ENCODE assay signal across 8 mouse cellular contexts in genomic region chr7:34571295-34571694, GRCm38 (mm10).
DNase-seq lines count a peak whose midpoint lies in the region; ATAC-seq and TF ChIP-seq lines count a peak whose summit lies in the region.
"Had no signal": no experiment of that assay in that cellular context is flagged by ENCODE, and none has a peak within 500 bp of the region (broad histone marks: within the 10 kb centered on the region; RNA-seq: fewer than 3 reads in every experiment).

No protein-coding gene starts in this region.

- H3K4me3 ChIP-seq in midbrain, postnatal 0 days (ENCODE audit: low read depth, low read length) = no peak overlapping the region

- no peak overlapping the region for H3K4me2 ChIP-seq in midbrain, postnatal 0 days (ENCODE audit: low read depth, low read length, poor library complexity, severe bottlenecking)

- peaks cover 10% of the 10 kb centered on the region for H3K4me1 ChIP-seq in midbrain, postnatal 0 days (ENCODE audit: insufficient read depth, low read length)

- WGBS in midbrain, postnatal 0 days = 37% methylated on average over 10 of the region's 10 CpGs

- no peak overlapping the region for H3K27ac ChIP-seq in midbrain, postnatal 0 days (ENCODE audit: low read depth, low read length)
- H3K27ac ChIP-seq: macrophage had no signal

- H3K9ac ChIP-seq in midbrain, postnatal 0 days (replicated peaks; ENCODE audit: low read length, poor library complexity, severe bottlenecking) = no peak overlapping the region

- intact Hi-C loops in heart, postnatal 14 days (cut with DNase I) = loop anchor here (5.0 kb wide), 1 partner anchor 86 kb away; the partner anchor contains the start of gene Kctd15
- intact Hi-C loops in left cerebral cortex, postnatal 36 days (cut with DNase I) = no loop called here

- no peaks in the 10 kb centered on the region for H3K27me3 ChIP-seq in midbrain, postnatal 0 days (ENCODE audit: insufficient read depth, low read length)

- DNase-seq in MN1 (ENCODE audit: low spot score) = peak; percentile 77
- DNase-seq in adrenal gland, postnatal 36 days = peak; percentile 16 to 63
- peak; percentile 52 to 64 for DNase-seq in heart, postnatal 14 days
- peak; percentile 67 to 79 for DNase-seq in kidney, postnatal 4 days
- peak; percentile 54 for DNase-seq in midbrain, postnatal 0 days (ENCODE audit: low spot score)
- DNase-seq in layer of hippocampus, adult 18-20 months (ENCODE audit: low spot score in 2 of 2) = no peak
- no peak for DNase-seq in left cerebral cortex, postnatal 36 days (ENCODE audit: low spot score in 2 of 2)

- no peaks in the 10 kb centered on the region for H3K9me3 ChIP-seq in midbrain, postnatal 0 days (ENCODE audit: low read length)

- no peak for TF ChIP-seq CTCF in midbrain, postnatal 0 days (IDR thresholded peaks at IDR 0.05)

- no peaks in the 10 kb centered on the region for H3K36me3 ChIP-seq in midbrain, postnatal 0 days (ENCODE audit: insufficient read depth, low read length)

- ATAC-seq in midbrain, postnatal 0 days (ENCODE audit: low FRiP score) = no peak

Comparison
In these comparisons a context has a peak if more than half of its experiments do, and no peak if none do; other contexts are left out.
1. DNase-seq: peak in MN1 (single experiment), adrenal gland, postnatal 36 days (2 of 2), heart, postnatal 14 days (2 of 2), kidney, postnatal 4 days (2 of 2) and midbrain, postnatal 0 days (single experiment); none in layer of hippocampus, adult 18-20 months (0 of 2) and left cerebral cortex, postnatal 36 days (0 of 2).